Mouse (Mus musculus) natural killer cell, adult 2 months (primary cell): ENCODE data around the gene Nol11.
"Not testable (repeated sequence)": the region's sequence is repeated elsewhere in the genome, so short reads cannot be mapped to it uniquely, and the experiment has no call there.

Source experiments
- DNase-seq, 2 experiments: peaks; one replicate each; pipeline ENCODE4 v3.0.0; 2022; ENCODE audit warnings: low spot score in 2 of 2

The Nol11 gene

GRCm38 (mm10) chr11:107155292-107155691 is 33.9 kb downstream of the Nol11 start:
- no peak for DNase-seq

- DNase-seq, result no peak
Observed at GRCm38 (mm10) chr11:107154431-107154830, 34.8 kb downstream of the Nol11 start.

GRCm38 (mm10) chr11:107153645-107154044 is 35.5 kb downstream of the Nol11 start:
- no peak for DNase-seq

- DNase-seq, result peak; percentile 15 to 45
Observed at GRCm38 (mm10) chr11:107151809-107152208, 37.4 kb downstream of the Nol11 start.

- DNase-seq, result not testable (repeated sequence)
Observed at GRCm38 (mm10) chr11:107143956-107144355, 45.2 kb downstream of the Nol11 start.

GRCm38 (mm10) chr11:107142382-107142781 is 46.8 kb downstream of the Nol11 start:
- DNase-seq, result no peak

GRCm38 (mm10) chr11:107140756-107141155 is 48.4 kb downstream of the Nol11 start:
- peak in 1 of 2 experiments; percentile 32 for DNase-seq

- DNase-seq, result peak; percentile 36 to 55
Observed at GRCm38 (mm10) chr11:107138633-107139032, 50.5 kb downstream of the Nol11 start.

GRCm38 (mm10) chr11:107137593-107137992 is 51.6 kb downstream of the Nol11 start:
- DNase-seq, result no peak

GRCm38 (mm10) chr11:107136458-107136857 is 52.7 kb downstream of the Nol11 start:
- not testable (repeated sequence) for DNase-seq

GRCm38 (mm10) chr11:107135741-107136140 is 53.4 kb downstream of the Nol11 start:
- no peak for DNase-seq

- DNase-seq, result no peak
Observed at GRCm38 (mm10) chr11:107132426-107132825, 56.8 kb downstream of the Nol11 start.

GRCm38 (mm10) chr11:107131749-107132421 is 57.3 kb downstream of the Nol11 start, which contains the start of gene Bptf:
Bptf (minus strand) TSS chr11:107132127.
- peak; percentile 86 to 91 for DNase-seq

- peak; percentile 44 to 54 for DNase-seq
Observed at GRCm38 (mm10) chr11:107130879-107131748, 58.1 kb downstream of the Nol11 start.

- DNase-seq, result no peak
Observed at GRCm38 (mm10) chr11:107130221-107130788, 58.9 kb downstream of the Nol11 start.

- no peak for DNase-seq
Observed at GRCm38 (mm10) chr11:107129641-107130040, 59.5 kb downstream of the Nol11 start.

- not testable (repeated sequence) for DNase-seq
Observed at GRCm38 (mm10) chr11:107126716-107127115, 62.5 kb downstream of the Nol11 start.

- DNase-seq, result no peak
Observed at GRCm38 (mm10) chr11:107125011-107125410, 64.2 kb downstream of the Nol11 start.

- DNase-seq, result peak; percentile 72
Observed at GRCm38 (mm10) chr11:107124327-107124731, 64.9 kb downstream of the Nol11 start.

- DNase-seq, result no peak
Observed at GRCm38 (mm10) chr11:107117789-107118188, 71.4 kb downstream of the Nol11 start.
